Mouse (Mus musculus) embryonic facial prominence, embryonic 13.5 days (tissue): Measurements from ENCODE around the gene Fbxo46. TPM values are rescaled to one million over a fixed set of nuclear protein-coding genes. Genes with fewer than 3 reads are reported as not detected.
"Not testable (repeated sequence)": the region's sequence is repeated elsewhere in the genome, so short reads cannot be mapped to it uniquely, and the experiment has no call there.

Experiments
- ATAC-seq: fragments of 200-750 bp; cut with Nextera tagmentation; 2 replicates; pipeline ENCODE4 v1.8.0; 2017; ENCODE audit warnings: low read depth; ENCODE audit not compliant: insufficient number of reproducible peaks, insufficient read depth, low FRiP score, low TSS enrichment
- H3K27ac ChIP-seq: fragments of 300-500 bp; sonication (generic); 2 replicates; pipeline ENCODE4 v1.5.1; 2015; ENCODE audit warnings: moderate library complexity, mild to moderate bottlenecking, inconsistent platforms
- H3K27me3 ChIP-seq: fragments of 300-500 bp; sonication (generic); 2 replicates; pipeline ENCODE4 v1.6.1; 2015; ENCODE audit warnings: mild to moderate bottlenecking, inconsistent platforms
- H3K36me3 ChIP-seq: fragments of 300-500 bp; sonication (generic); 2 replicates; pipeline ENCODE4 v1.6.1; 2015; ENCODE audit warnings: mild to moderate bottlenecking, inconsistent platforms
- H3K4me1 ChIP-seq: fragments of 300-500 bp; sonication (generic); 2 replicates; pipeline ENCODE4 v1.6.1; 2015; ENCODE audit warnings: inconsistent platforms
- H3K4me2 ChIP-seq: fragments of 300-500 bp; sonication (generic); 2 replicates; pipeline ENCODE4 v1.6.1; 2015; ENCODE audit warnings: moderate library complexity, mild to moderate bottlenecking, inconsistent platforms
- H3K4me3 ChIP-seq: fragments of 300-500 bp; sonication (generic); 2 replicates; pipeline ENCODE4 v1.5.1; 2015; ENCODE audit warnings: mild to moderate bottlenecking, inconsistent platforms
- H3K9ac ChIP-seq: fragments of 300-500 bp; sonication (generic); 2 replicates; pipeline ENCODE4 v1.6.1; 2015; ENCODE audit warnings: mild to moderate bottlenecking, inconsistent platforms
- H3K9me3 ChIP-seq: fragments of 300-500 bp; sonication (generic); 2 replicates; pipeline ENCODE4 v1.6.1; 2016; ENCODE audit warnings: inconsistent platforms
- WGBS: fragments of 180-500 bp; shearing (Covaris S2); methylation state at CpG from one replicate; pipeline ENCODE4 v1.1.7; 2015; ENCODE audit warnings: mixed read lengths; 5-methylcytosine and 5-hydroxymethylcytosine counted together
- polyA plus RNA-seq: library from polyadenylated mRNA; unstranded; fragments of >200 nt; fragmentation: Nextera tagmentation; extraction: Ambion mirVana; gene quantifications from 2 replicates; pipeline ENCODE4 v1.2.1, GENCODE M21; 2015

The Fbxo46 gene
- polyA plus RNA-seq, 1 experiment from 2014 or later = 16.6 TPM

DNA sequence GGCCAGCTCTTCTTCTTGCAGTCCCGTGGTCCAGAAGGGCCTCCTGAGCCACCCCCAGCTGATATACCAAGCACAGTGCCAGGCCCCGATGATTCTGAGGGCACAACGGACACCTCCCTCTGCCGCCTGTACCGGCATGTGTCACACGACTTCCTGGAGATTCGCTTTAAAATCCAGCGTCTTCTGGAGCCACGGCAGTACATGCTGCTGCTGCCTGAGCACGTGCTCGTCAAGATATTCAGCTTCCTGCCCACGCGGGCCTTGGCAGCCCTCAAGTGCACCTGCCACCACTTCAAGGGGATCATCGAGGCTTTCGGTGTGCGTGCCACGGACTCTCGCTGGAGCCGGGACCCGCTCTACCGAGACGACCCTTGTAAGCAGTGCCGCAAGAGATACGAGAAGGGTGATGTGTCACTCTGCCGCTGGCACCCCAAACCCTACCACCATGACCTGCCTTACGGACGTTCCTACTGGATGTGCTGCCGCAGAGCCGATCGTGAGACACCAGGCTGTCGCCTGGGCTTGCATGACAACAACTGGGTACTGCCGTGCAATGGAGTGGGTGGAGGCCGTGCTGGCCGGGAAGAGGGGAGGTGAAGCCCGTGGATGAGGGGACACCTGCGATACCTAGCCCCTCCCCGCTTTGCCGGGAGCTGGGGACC is 17.1 kb downstream of the Fbxo46 start:
- ATAC-seq = no peak
- Histone ChIP-seq H3K36me3 (peaks cover 70% of the 10 kb centered on the region), H3K4me3 (no peak overlapping the region), H3K9me3 (no peaks in the 10 kb centered on the region), H3K9ac (no peak overlapping the region), H3K4me1 (peaks cover 4% of the 10 kb centered on the region; the same call in 1 of the 2 replicates), H3K27ac (no peak overlapping the region), H3K27me3 (no peaks in the 10 kb centered on the region), H3K4me2 (no peak overlapping the region)
- 92% methylated on average over 38 of the region's 38 CpGs for WGBS

DNA sequence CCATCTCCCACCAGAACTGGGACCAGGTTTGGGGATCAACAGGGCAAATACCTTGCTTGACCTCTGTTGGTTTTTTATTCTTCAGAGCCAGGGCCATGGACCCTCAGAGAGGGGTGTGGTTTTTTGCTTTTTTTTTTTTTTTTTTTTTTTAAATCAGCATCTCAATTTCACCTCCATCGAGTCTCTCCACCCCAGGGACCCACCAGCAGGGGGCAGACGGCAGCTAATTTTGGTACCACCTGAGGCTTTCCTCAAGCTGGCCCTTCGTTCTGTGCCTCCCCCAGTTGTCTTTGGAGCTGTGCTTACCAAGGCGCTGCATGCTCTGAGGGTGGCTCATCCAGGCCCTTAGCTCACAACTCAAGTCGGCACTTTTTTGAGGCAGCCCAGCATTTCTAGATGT is 17.7 kb downstream of the Fbxo46 start:
- Histone ChIP-seq H3K27ac (no peak overlapping the region), H3K4me3 (no peak overlapping the region), H3K9me3 (no peaks in the 10 kb centered on the region), H3K4me2 (no peak overlapping the region), H3K36me3 (peaks cover 74% of the 10 kb centered on the region), H3K4me1 (no peaks in the 10 kb centered on the region), H3K9ac (no peak overlapping the region), H3K27me3 (no peaks in the 10 kb centered on the region)
- ATAC-seq = no peak
- 48% methylated on average over 5 of the region's 5 CpGs for WGBS

DNA sequence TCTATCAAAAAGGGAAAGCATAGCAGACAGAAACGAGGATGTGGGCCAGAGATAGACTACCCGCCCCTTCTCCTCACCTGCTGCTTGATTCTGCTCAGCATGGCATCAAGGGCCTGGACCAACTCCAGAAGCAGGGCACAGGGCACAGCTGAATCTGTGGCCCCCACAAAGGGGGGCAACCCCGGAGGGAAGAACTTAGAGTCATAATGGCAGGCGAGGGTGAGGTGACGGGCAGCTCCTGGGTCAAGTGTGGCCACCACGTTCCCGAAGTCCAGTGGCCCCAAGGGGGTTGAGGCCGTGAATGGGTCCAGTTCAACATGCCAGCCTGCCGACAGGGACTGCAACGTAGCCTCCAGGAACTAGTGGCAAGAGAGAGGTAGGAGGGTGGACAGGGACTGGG is 27.1 kb downstream of the Fbxo46 start:
- peaks cover 29% of the 10 kb centered on the region for H3K4me1 ChIP-seq
- no peaks in the 10 kb centered on the region for H3K9me3 ChIP-seq
- no peak overlapping the region for H3K27ac ChIP-seq
- H3K27me3 ChIP-seq = no peaks in the 10 kb centered on the region
- H3K4me3 ChIP-seq = no peak overlapping the region
- peaks cover 15% of the 10 kb centered on the region for H3K36me3 ChIP-seq
- WGBS = 83% methylated on average over 10 of the region's 10 CpGs
- no peak overlapping the region for H3K4me2 ChIP-seq
- H3K9ac ChIP-seq = no peak overlapping the region
- ATAC-seq = no peak

DNA sequence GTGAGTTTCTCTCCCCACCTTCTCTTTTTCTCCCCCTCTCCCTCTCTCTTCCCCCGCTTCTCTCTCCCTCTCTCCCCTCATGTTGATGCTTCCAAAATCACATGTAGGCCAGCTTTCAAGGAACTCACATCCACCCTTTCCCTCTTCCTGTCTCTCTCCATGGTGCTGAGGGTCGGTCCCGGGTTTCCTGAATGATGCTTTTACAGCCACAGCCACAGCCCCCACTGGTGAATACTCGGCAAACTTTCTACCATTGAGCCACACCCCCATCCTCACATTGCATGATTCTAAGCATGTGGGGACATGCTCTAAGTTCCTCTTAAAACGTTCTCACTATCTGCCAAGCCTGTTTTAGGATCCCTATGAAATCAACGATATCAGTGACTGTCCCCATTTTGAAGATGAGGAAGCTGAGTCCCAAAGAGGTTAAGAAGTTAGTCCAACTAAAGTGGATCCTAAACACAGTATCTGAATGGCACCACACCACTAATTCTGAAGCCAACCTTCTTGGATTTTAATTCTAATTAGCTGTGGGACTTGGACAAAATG is 27.9 kb downstream of the Fbxo46 start:
- WGBS = 46% methylated on average over 6 of the region's 6 CpGs
- Histone ChIP-seq H3K4me3 (peak overlapping the region; percentile 77; the same call in 1 of the 2 replicates), H3K36me3 (peaks cover 19% of the 10 kb centered on the region), H3K4me1 (peaks cover 29% of the 10 kb centered on the region), H3K27me3 (no peaks in the 10 kb centered on the region), H3K9me3 (no peaks in the 10 kb centered on the region), H3K9ac (0 out of 2 replicates have a peak overlapping the region, but pooled peaks have one; percentile 72), H3K4me2 (peak overlapping the region; percentile 86), H3K27ac (no peak overlapping the region)
- ATAC-seq = no peak

DNA sequence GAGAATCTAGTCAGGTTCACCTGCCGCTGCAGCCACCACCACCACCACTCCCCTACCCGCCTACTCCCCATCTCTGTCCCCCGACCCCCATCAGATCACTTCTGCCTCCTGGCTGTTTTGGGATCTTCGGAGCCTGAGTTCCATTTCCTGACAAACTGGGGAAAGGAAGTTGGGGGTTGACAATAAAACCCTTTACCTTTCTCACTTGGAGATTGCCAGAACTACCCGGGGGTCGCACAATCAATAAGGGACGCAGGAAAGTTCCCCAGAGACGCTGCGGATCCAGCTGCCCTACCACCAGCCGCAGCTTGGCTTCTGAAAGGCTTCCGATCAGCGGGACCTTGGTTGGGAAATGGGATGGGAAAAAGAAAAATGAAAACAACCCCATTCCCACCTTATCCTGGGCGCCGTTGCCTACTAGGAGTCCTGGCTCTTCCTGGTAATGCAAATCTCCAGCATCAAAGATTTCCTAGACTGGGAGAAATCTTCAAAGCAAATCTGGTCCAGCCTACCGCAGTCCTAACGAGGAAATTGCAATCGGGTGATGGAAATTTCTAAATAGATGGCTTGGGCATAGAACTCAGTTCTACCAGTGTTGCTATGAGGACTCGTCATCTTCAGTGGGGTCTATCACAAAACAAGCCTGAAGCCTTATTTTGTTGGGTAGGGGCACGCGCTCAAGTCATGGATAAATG is 28.7 kb downstream of the Fbxo46 start:
- Histone ChIP-seq H3K4me3 (peak overlapping the region; percentile 77), H3K4me2 (peak overlapping the region; percentile 86), H3K36me3 (peaks cover 27% of the 10 kb centered on the region), H3K9ac (peak overlapping the region; percentile 72), H3K9me3 (no peaks in the 10 kb centered on the region), H3K27ac (peak overlapping the region; percentile 85), H3K4me1 (peaks cover 29% of the 10 kb centered on the region), H3K27me3 (no peaks in the 10 kb centered on the region)
- 10% methylated on average over 20 of the region's 20 CpGs for WGBS
- ATAC-seq = no peak

DNA sequence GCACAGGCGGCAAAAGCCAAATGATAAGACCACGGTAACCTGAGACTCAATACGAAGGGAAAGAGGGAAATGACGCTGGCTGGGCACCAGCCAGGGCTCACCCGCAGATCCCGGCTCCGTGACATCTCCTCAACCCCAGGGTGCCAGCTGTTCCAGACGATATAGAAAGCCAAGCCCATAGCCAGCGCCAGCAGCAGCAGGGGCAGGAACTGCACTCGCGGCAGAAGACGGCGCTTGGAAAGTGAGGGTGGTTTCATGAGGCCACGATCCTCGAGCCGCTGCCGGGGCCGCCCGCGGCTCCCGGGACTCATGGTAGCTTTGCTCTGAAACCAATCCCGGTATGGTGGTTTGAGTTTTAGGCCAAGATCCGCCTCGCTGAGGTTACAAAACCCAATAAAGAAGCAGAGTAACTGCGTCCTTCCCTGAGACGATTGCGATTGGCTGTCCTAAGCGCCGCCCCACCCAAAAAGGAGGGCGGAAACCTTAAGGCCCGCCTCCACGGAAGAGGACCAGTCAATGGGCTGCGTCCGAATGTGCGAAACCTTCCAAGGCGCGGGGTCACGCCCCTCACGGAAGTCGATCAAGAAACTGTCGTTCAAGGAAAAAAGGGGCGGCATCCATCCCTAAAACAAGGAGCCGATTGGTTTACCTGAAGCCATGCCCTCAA is 29.3 kb downstream of the Fbxo46 start, which contains the start of gene Qpctl:
TSS of gene Qpctl (minus strand) at position 417 of the 667 bp plus-strand sequence.
- Histone ChIP-seq H3K9me3 (no peaks in the 10 kb centered on the region), H3K4me3 (peak within 1 kb of the TSS; percentile 77), H3K4me2 (peak within 1 kb of the TSS; percentile 86), H3K27me3 (no peaks in the 10 kb centered on the region), H3K36me3 (peaks cover 33% of the 10 kb centered on the region), H3K9ac (peak within 1 kb of the TSS; percentile 83), H3K27ac (peak within 1 kb of the TSS; percentile 85), H3K4me1 (peaks cover 29% of the 10 kb centered on the region)
- peak; percentile 96 for ATAC-seq
- WGBS = under 1% methylated on average over 43 of the region's 43 CpGs

DNA sequence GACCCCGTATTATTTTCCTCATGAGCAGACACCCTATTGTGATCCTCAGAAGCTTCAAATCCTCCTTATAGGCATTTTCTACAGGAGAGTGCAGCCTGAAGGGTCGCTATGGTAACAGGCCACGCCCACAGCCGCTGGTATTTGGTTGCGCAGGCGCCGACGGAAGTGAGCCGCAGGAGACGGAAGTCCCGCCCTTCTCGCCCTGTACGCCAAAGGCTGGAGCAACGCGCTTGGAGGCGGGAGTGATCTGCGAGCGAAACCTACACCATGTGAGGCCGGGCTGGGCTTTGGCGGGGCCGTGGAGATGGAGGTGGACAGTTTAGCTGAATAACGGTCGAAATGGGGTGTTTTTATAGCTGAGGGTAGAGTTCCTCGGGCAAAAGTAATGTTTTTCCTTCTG is 30.0 kb downstream of the Fbxo46 start, which contains the start of gene Snrpd2:
TSS of gene Snrpd2 (plus strand) at position 97 of the 400 bp plus-strand sequence.
- Histone ChIP-seq H3K27ac (peak within 1 kb of the TSS; percentile 85), H3K27me3 (no peaks in the 10 kb centered on the region), H3K4me1 (peaks cover 29% of the 10 kb centered on the region), H3K4me2 (peak within 1 kb of the TSS; percentile 86), H3K4me3 (peak within 1 kb of the TSS; percentile 77), H3K36me3 (peaks cover 36% of the 10 kb centered on the region), H3K9me3 (no peaks in the 10 kb centered on the region), H3K9ac (peak within 1 kb of the TSS; percentile 83)
- ATAC-seq = peak; percentile 90
- WGBS = under 1% methylated on average over 24 of the region's 24 CpGs

DNA sequence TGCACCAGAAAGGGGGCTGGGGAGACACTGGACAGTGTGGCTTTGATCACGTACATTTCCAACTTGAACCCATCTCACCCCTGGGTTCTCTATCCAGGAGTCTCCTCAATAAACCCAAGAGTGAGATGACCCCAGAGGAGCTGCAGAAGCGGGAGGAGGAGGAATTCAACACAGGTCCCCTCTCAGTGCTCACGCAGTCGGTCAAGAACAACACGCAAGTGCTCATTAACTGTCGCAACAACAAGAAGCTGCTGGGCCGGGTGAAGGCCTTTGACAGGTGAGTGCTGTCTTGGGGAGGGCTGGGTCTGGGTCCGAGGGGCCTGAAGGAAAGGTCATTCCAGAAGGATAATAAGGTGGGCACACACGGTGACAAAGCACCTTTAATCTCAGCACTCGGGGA is 31.5 kb downstream of the Fbxo46 start:
- not testable (repeated sequence) for H3K9me3 ChIP-seq, H3K4me3 ChIP-seq, H3K27me3 ChIP-seq, H3K4me2 ChIP-seq, H3K27ac ChIP-seq, ATAC-seq
- Histone ChIP-seq H3K4me1 (peaks cover 32% of the 10 kb centered on the region), H3K9ac (peak overlapping the region; percentile 83; the same call in 1 of the 2 replicates), H3K36me3 (peaks cover 41% of the 10 kb centered on the region)
- WGBS = 90% methylated on average over 10 of the region's 10 CpGs

DNA sequence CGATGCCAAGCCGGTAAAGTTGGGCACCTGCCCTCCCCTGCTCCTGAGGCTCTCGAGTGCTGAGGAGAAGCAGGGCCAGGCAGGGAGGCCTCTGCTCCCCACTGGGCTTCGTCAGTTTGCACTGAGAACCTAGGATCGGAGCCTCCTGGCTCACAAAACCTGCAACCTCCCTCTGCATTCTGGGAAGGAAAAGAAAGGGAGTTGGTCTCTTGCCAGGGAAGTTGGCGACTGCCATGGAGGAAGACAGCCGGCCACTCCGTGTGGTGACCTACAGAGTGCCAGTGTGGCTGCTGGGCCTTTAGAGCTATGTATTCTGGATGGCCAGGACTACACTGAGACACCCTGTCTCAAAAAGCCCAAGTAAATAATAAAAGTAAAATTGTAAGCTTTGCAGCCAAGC is 35.1 kb downstream of the Fbxo46 start:
- H3K27me3 ChIP-seq = peaks cover 15% of the 10 kb centered on the region
- whole genome bisulfite sequencing = 85% methylated on average over 8 of the region's 8 CpGs
- 0 out of 2 replicates have a peak overlapping the region, but pooled peaks have one; percentile 27 for H3K9ac ChIP-seq
- H3K36me3 ChIP-seq = peaks cover 41% of the 10 kb centered on the region
- H3K4me3 ChIP-seq = no peak overlapping the region
- ATAC-seq = no peak
- no peaks in the 10 kb centered on the region for H3K9me3 ChIP-seq
- H3K27ac ChIP-seq = no peak overlapping the region
- H3K4me1 ChIP-seq = peaks cover 37% of the 10 kb centered on the region
- no peak overlapping the region for H3K4me2 ChIP-seq

DNA sequence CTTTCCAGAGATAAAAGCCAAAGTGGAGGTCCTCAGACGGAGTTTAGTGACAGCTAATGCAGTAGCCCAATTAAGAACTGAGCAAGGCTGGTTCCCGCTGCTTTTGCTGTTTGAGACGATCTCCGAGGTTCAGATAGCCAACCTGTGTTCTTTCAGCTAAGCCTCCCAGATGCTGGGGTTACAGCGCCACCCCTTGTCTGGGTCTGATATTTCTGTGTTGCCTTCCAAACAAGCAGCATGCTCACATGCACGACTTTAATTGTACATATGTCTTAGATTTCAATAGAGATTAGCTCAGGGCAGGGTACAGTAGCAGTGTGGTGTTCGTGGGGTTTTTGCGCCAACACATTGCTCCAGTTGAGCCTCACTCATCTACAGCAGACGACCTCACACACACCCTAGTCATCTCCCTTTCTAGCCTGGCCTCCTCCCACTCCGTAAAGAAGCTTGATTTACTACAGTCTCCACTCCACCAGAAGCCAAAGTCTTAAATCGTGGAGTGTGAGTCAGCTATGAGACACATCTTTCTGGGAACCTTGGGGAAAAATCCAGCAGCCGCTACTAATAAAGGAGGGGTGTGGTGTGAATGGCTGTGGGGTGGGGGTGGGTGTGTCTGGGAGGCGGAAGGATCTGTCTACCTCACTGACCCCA is 36.3 kb downstream of the Fbxo46 start:
- Histone ChIP-seq H3K4me2 (no peak overlapping the region), H3K4me3 (no peak overlapping the region), H3K36me3 (peaks cover 41% of the 10 kb centered on the region), H3K27me3 (peaks cover 27% of the 10 kb centered on the region), H3K27ac (no peak overlapping the region), H3K9me3 (no peaks in the 10 kb centered on the region), H3K4me1 (peaks cover 36% of the 10 kb centered on the region), H3K9ac (no peak overlapping the region)
- no peak for ATAC-seq
- WGBS = 49% methylated on average over 12 of the region's 13 CpGs
